Mouse (Mus musculus): ENCODE results near the gene Ptges3l. TPM values are rescaled to one million over a fixed set of nuclear protein-coding genes. Genes with fewer than 3 reads are reported as not detected.

The Ptges3l gene
- total and polyA plus RNA-seq, 2 experiments from 2014 or later: 1.8 to 2.4 TPM

DNA sequence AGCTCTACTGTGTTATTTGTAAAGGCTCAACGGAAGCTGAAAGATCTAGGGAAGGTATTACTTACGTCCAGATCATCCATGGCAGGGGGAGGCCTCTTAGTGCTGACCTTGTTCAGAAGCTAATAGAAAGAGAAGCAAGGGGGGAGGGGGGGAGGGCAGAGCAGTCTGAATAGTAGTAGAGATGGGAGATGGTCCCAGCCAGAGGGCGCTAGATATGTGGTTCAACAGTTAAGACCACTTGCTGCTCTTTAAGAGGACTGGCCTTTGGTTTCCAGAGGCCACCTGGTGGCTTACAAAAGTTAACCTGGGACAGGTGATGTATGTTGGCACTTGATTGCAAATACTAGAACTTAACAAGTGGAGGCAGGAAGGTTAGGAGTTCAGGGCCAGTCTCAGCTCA, 5.5 kb downstream of the Ptges3l start:
- H3K9ac ChIP-seq: no peak overlapping the region
- H3K4me2 ChIP-seq (ENCODE audit: low read depth): no peak overlapping the region
- H3K4me1 ChIP-seq (ENCODE audit: insufficient read depth): peaks cover 4% of the 10 kb centered on the region
- no peak overlapping the region for H3K4me3 ChIP-seq (ENCODE audit: low read depth, low read length)
- no peaks in the 10 kb centered on the region for H3K9me3 ChIP-seq (ENCODE audit: low read length)
- no peaks in the 10 kb centered on the region for H3K36me3 ChIP-seq (ENCODE audit: insufficient read depth)
- ATAC-seq (no peak), DNase-seq (no peak)
- H3K27ac ChIP-seq (ENCODE audit: low read depth, low read length): no peak overlapping the region
- TF ChIP-seq CTCF (IDR thresholded peaks at IDR 0.05; ENCODE audit: low read depth): peak; percentile 23; the same call in 1 of the 2 replicates
- WGBS: 24% methylated on average over 3 of the region's 3 CpGs
- H3K27me3 ChIP-seq (ENCODE audit: insufficient read depth, low read length): no peaks in the 10 kb centered on the region

GRCm38 (mm10) chr11:101418991-101419390, 6.1 kb downstream of the Ptges3l start:
- no peak overlapping the region for H3K9ac ChIP-seq
- 57% methylated on average over 6 of the region's 6 CpGs for WGBS
- H3K27ac ChIP-seq (ENCODE audit: low read depth, low read length): no peak overlapping the region
- no peak overlapping the region for H3K4me3 ChIP-seq (ENCODE audit: low read depth, low read length)
- peak; percentile 32; the same call in 1 of the 2 replicates for ATAC-seq
- H3K9me3 ChIP-seq (ENCODE audit: low read length): no peaks in the 10 kb centered on the region
- H3K27me3 ChIP-seq (ENCODE audit: insufficient read depth, low read length): no peaks in the 10 kb centered on the region
- no peaks in the 10 kb centered on the region for H3K36me3 ChIP-seq (ENCODE audit: insufficient read depth)
- H3K4me2 ChIP-seq (ENCODE audit: low read depth): no peak overlapping the region
- DNase-seq: peak; percentile 16
- H3K4me1 ChIP-seq (ENCODE audit: insufficient read depth): peaks cover 4% of the 10 kb centered on the region
- TF ChIP-seq CTCF (IDR thresholded peaks at IDR 0.05; ENCODE audit: low read depth): no peak

DNA sequence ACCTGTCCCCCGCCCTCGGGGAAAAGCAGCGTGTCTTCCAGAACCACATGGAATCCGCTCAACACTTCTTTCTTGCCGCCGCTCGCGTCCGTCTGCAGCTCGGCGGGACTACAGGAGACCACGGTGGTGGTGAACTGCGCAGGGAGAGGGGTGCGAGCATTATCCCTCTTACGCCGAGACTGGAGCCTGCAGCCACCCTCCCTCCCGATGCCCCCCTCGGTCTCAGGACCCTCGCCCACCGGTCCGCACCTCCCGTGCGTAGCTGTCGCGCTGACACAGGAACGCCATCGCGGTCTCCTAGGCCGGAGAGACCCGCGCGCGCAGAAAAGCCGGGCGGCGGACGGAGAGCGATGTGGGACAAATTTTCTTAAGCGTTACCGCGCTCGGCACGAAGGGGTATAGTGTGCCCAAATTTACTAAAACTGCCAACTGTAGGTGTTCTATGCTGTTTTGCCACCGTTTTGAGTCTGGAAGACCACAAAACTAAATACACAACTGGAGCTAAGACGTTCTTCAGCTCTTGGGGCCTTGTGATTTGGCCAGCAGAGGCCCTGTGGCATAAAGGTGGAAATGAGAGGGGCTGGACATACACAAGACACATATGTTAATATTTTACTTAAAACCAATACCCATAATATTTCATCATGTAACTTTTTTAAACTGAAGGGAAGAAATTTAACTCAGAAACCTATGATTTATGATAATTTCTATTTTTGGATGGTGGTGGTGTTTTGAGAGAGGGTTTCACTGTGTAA, 7.9 kb downstream of the Ptges3l start, which contains the start of gene Aarsd1:
Aarsd1 (minus strand) TSS at position 515 of the 755 bp plus-strand sequence.
- H3K4me2 ChIP-seq (ENCODE audit: low read depth): peak within 1 kb of the TSS; percentile 72
- under 1% methylated on average over 45 of the region's 45 CpGs for WGBS
- ATAC-seq (peak; percentile 92), DNase-seq (peak; percentile 93)
- peaks cover 11% of the 10 kb centered on the region for H3K36me3 ChIP-seq (ENCODE audit: insufficient read depth)
- H3K9ac ChIP-seq: peak within 1 kb of the TSS; percentile 73
- peaks cover 4% of the 10 kb centered on the region for H3K4me1 ChIP-seq (ENCODE audit: insufficient read depth)
- peak within 1 kb of the TSS; percentile 81 for H3K27ac ChIP-seq (ENCODE audit: low read depth, low read length)
- H3K4me3 ChIP-seq (ENCODE audit: low read depth, low read length): peak within 1 kb of the TSS; percentile 63
- TF ChIP-seq CTCF (IDR thresholded peaks at IDR 0.05; ENCODE audit: low read depth): no peak
- no peaks in the 10 kb centered on the region for H3K9me3 ChIP-seq (ENCODE audit: low read length)
- no peaks in the 10 kb centered on the region for H3K27me3 ChIP-seq (ENCODE audit: insufficient read depth, low read length)

DNA sequence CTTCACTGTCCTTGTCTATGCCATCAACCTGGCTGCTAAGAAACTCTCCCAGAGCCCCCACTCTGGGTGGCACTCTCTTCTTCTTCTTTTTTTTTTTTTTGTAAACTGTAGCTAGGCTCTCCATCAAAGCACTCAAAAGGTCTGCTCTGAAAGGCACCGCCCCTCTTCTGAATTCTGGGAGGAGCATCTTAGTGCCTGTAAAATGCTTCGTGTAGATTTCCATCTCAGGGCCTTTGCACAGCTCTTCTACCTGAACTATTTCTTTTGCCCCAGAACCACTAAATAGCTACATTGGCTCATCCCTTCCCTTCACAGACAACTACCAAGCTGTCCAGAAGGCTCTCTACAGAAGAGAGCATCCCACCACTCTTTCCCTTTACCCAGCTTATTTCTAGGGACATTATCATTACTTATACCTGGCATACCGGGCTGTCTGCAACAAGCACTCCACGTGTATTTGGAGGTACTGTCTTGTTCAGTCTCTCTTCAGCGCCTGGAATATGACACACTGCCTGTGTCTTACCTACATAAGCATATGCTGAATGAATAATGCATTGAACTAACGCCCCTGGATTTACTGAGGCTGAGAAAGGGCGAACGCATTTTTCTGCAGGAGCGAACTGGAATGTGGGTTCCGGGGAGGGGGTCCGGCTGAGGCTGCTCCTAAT, 8.6 kb downstream of the Ptges3l start:
- H3K36me3 ChIP-seq (ENCODE audit: insufficient read depth): peaks cover 18% of the 10 kb centered on the region
- H3K27me3 ChIP-seq (ENCODE audit: insufficient read depth, low read length): no peaks in the 10 kb centered on the region
- H3K27ac ChIP-seq (ENCODE audit: low read depth, low read length): peak overlapping the region; percentile 81
- ATAC-seq: peak; percentile 57
- H3K4me2 ChIP-seq (ENCODE audit: low read depth): peak overlapping the region; percentile 72
- no peaks in the 10 kb centered on the region for H3K9me3 ChIP-seq (ENCODE audit: low read length)
- H3K4me3 ChIP-seq (ENCODE audit: low read depth, low read length): peak overlapping the region; percentile 63
- DNase-seq: no peak
- 2% methylated on average over 11 of the region's 11 CpGs for WGBS
- H3K4me1 ChIP-seq (ENCODE audit: insufficient read depth): peaks cover 4% of the 10 kb centered on the region
- TF ChIP-seq CTCF (IDR thresholded peaks at IDR 0.05; ENCODE audit: low read depth): no peak
- peak overlapping the region; percentile 73 for H3K9ac ChIP-seq

DNA sequence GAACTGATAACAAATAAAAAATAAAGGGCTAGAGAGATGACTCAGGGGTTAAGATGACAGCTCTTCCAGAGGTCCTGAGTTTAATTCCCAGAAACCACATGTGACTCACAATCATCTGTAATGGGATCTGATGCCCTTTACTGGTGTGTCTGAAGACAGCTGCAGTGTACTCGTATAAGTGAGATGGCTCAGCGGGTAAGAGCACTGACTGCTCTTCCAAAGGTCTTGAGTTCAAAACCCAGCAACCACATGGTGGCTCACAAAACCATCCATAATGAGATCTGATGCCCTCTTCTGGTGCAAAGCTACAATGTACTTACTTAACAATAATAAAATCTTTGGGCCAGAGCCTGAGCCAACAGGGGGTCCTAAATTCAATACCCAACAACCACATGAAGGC, 9.8 kb downstream of the Ptges3l start:
- Histone ChIP-seq H3K4me1 (ENCODE audit: insufficient read depth) (peaks cover 4% of the 10 kb centered on the region), H3K9ac (no peak overlapping the region), H3K36me3 (ENCODE audit: insufficient read depth) (peaks cover 29% of the 10 kb centered on the region), H3K9me3 (ENCODE audit: low read length) (no peaks in the 10 kb centered on the region), H3K4me3 (ENCODE audit: low read depth, low read length) (no peak overlapping the region), H3K27me3 (ENCODE audit: insufficient read depth, low read length) (no peaks in the 10 kb centered on the region), H3K4me2 (ENCODE audit: low read depth) (no peak overlapping the region), H3K27ac (ENCODE audit: low read depth, low read length) (no peak overlapping the region)
- ATAC-seq (no peak), DNase-seq (no peak)
- peak; percentile 34 for TF ChIP-seq CTCF (IDR thresholded peaks at IDR 0.05; ENCODE audit: low read depth)
- WGBS: 89% methylated on average over 2 of the region's 2 CpGs

DNA sequence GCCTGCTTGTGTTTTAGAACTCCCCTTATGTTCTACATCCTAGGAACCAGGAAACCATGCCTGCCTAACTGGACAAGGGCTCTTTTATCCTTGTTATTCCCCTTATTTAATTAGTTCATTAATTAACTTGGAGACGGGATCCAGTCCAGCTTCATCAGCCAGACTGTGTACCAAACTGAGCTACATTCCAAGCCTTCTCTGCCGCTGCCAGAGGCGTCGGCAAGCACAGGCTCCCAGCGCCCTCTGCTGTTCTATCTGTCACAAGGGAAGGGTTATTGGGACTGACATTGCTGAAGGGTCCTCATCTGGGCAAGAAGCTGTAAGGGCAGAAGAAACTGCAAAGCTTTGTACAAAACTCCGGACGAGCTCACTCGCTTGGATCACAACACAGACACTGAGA, 30.0 kb downstream of the Ptges3l start:
- H3K4me2 ChIP-seq (ENCODE audit: low read depth): no peak overlapping the region
- ATAC-seq (peak; percentile 86), DNase-seq (peak; percentile 86)
- H3K9ac ChIP-seq: no peak overlapping the region
- H3K27ac ChIP-seq (ENCODE audit: low read depth, low read length): peak overlapping the region; percentile 45; the same call in 1 of the 2 replicates
- peak; percentile 95 for TF ChIP-seq CTCF (IDR thresholded peaks at IDR 0.05; ENCODE audit: low read depth)
- no peaks in the 10 kb centered on the region for H3K4me1 ChIP-seq (ENCODE audit: insufficient read depth)
- no peaks in the 10 kb centered on the region for H3K36me3 ChIP-seq (ENCODE audit: insufficient read depth)
- H3K27me3 ChIP-seq (ENCODE audit: insufficient read depth, low read length): no peaks in the 10 kb centered on the region
- WGBS: 2% methylated on average over 8 of the region's 8 CpGs
- no peaks in the 10 kb centered on the region for H3K9me3 ChIP-seq (ENCODE audit: low read length)
- H3K4me3 ChIP-seq (ENCODE audit: low read depth, low read length): no peak overlapping the region

- Histone ChIP-seq H3K36me3 (ENCODE audit: insufficient read depth) (no peaks in the 10 kb centered on the region), H3K4me3 (ENCODE audit: low read depth, low read length) (no peak overlapping the region), H3K9ac (no peak overlapping the region), H3K27me3 (ENCODE audit: insufficient read depth, low read length) (peaks cover under 1% of the 10 kb centered on the region; the same call in 1 of the 2 replicates), H3K4me1 (ENCODE audit: insufficient read depth) (no peaks in the 10 kb centered on the region), H3K9me3 (ENCODE audit: low read length) (no peaks in the 10 kb centered on the region), H3K27ac (ENCODE audit: low read depth, low read length) (no peak overlapping the region), H3K4me2 (ENCODE audit: low read depth) (no peak overlapping the region)
- 7% methylated on average over 4 of the region's 4 CpGs for WGBS
- ATAC-seq (no peak), DNase-seq (no peak)
- TF ChIP-seq CTCF (IDR thresholded peaks at IDR 0.05; ENCODE audit: low read depth): no peak
Measured at GRCm38 (mm10) chr11:101381817-101382216, 43.3 kb downstream of the Ptges3l start.
